Mouse (Mus musculus) hindlimb bud, embryonic 11.5 days (tissue): ENCODE results near the gene Erbb4.

Experiments
- DNase-seq: peaks from one replicate; pipeline ENCODE4 v3.0.0-alpha.2; 2012; ENCODE audit warnings: low read depth, low spot score; ENCODE audit errors: extremely low spot score

The Erbb4 gene

GRCm38 (mm10) chr1:68123541-68123940 is 984.3 kb downstream of the Erbb4 start:
- DNase-seq, result no peak

- DNase-seq, result no peak
Measured at GRCm38 (mm10) chr1:68120364-68120763, 987.5 kb downstream of the Erbb4 start.

- DNase-seq, result no peak
Measured at GRCm38 (mm10) chr1:68115721-68116120, 992.1 kb downstream of the Erbb4 start.

- no peak for DNase-seq
Measured at GRCm38 (mm10) chr1:68106543-68106860, 1001.4 kb downstream of the Erbb4 start.

GRCm38 (mm10) chr1:68105834-68106542 is 1001.9 kb downstream of the Erbb4 start:
- no peak for DNase-seq

GRCm38 (mm10) chr1:68089623-68090022 is 1018.2 kb downstream of the Erbb4 start:
- DNase-seq, result no peak

GRCm38 (mm10) chr1:68056494-68056893 is 1051.4 kb downstream of the Erbb4 start:
- no peak for DNase-seq

- no peak for DNase-seq
Measured at GRCm38 (mm10) chr1:68054715-68055114, 1053.1 kb downstream of the Erbb4 start.

GRCm38 (mm10) chr1:68049856-68050255 is 1058.0 kb downstream of the Erbb4 start:
- no peak for DNase-seq

GRCm38 (mm10) chr1:68047139-68047538 is 1060.7 kb downstream of the Erbb4 start:
- no peak for DNase-seq

GRCm38 (mm10) chr1:68046551-68046970 is 1061.3 kb downstream of the Erbb4 start:
- no peak for DNase-seq

GRCm38 (mm10) chr1:68024086-68024940 is 1083.5 kb downstream of the Erbb4 start:
- DNase-seq, result no peak

- no peak for DNase-seq
Measured at GRCm38 (mm10) chr1:68020020-68020419, 1087.8 kb downstream of the Erbb4 start.

GRCm38 (mm10) chr1:68019618-68020017 is 1088.2 kb downstream of the Erbb4 start:
- no peak for DNase-seq
